Mouse (Mus musculus): Measurements from ENCODE around the gene Aacs. TPM values are rescaled to one million over a fixed set of nuclear protein-coding genes. Genes with fewer than 3 reads are reported as not detected.
A peak's percentile ranks its signal among the peaks of the same experiment; 100 is the strongest.

Gene Aacs
- polyA plus RNA-seq, 1 experiment from 2014 or later = 36.8 TPM

DNA sequence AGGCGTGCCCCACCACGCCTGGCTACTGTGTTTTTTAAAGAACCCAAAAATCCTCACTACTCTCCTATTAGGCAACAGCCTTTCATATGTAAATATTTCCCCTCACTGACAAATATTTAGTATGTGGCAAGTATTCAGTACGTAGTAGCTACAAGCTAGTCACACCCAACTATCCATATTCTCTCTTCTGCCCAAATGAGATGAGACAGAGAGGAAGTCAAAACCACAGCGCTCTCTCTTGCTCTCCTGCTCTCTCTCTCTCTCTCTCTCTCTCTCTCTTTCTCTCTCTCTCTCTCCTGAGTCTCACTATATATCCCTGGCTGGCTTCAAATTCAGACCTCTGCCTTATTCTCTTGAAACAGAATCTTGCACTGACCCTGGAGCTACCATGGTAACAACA, 31.1 kb upstream of the Aacs start:
- Histone ChIP-seq H3K9ac (no peak overlapping the region), H3K4me3 (no peak overlapping the region), H3K4me1 (peaks cover 12% of the 10 kb centered on the region), H3K27me3 (no peaks in the 10 kb centered on the region), H3K9me3 (no peaks in the 10 kb centered on the region), H3K4me2 (no peak overlapping the region), H3K36me3 (no peaks in the 10 kb centered on the region), H3K27ac (no peak overlapping the region)
- no peak for ATAC-seq (ENCODE audit: borderline replicate concordance, extremely low read depth, low FRiP score, low TSS enrichment)
- WGBS = 88% methylated on average over 4 of the region's 4 CpGs

DNA sequence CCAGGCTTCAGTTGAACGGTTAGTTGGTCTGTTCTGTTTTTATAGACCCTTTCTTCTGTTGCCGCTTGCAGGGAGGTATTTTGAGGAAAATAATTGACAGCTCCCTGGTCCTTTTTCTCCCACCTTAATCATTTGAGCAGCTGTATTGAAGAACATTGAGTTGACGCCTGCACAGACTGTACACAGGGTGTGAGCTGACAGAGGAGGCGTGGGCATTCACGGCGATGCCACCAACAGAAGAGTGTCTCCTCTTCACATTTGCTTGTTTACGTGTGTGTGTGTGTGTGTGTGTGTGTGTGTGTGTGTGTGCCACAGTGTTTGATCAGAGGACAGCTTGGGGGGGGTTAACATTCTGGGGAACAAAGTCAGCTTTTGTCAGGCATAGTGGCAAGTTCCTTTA, 29.3 kb upstream of the Aacs start:
- no peak overlapping the region for H3K4me2 ChIP-seq
- WGBS = 84% methylated on average over 7 of the region's 7 CpGs
- H3K9me3 ChIP-seq = no peaks in the 10 kb centered on the region
- H3K27ac ChIP-seq = no peak overlapping the region
- H3K27me3 ChIP-seq = no peaks in the 10 kb centered on the region
- no peaks in the 10 kb centered on the region for H3K36me3 ChIP-seq
- no peak overlapping the region for H3K9ac ChIP-seq
- H3K4me3 ChIP-seq = no peak overlapping the region
- H3K4me1 ChIP-seq = peaks cover 8% of the 10 kb centered on the region
- no peak for ATAC-seq (ENCODE audit: borderline replicate concordance, extremely low read depth, low FRiP score, low TSS enrichment)

DNA sequence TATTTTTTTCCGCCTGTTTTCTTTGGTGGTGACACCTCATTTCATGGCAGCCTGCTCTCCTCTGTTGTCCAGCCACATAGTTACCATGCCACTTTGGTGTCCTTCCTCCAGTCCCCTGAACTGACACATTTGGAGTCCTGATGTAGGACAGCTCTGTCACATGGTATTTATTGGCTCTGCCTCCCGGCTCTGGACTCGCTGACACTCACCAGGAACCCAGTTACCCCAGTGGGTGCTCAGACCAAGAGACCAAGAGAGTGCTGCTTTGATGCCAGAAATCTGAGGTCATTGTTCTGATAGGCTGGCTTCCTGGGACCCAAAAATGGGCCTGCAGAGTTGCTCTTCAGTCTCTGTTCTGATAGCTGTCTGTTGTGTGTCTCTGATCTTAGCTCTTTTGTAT, 27.6 kb upstream of the Aacs start:
- no peaks in the 10 kb centered on the region; the same call in 1 of the 2 replicates for H3K4me1 ChIP-seq
- 78% methylated on average over 3 of the region's 3 CpGs for WGBS
- no peak overlapping the region for H3K4me2 ChIP-seq
- 0 out of 2 replicates have a peak, but pooled peaks cover 14% of the 10 kb centered on the region for H3K36me3 ChIP-seq
- H3K4me3 ChIP-seq = no peak overlapping the region
- ATAC-seq (ENCODE audit: borderline replicate concordance, extremely low read depth, low FRiP score, low TSS enrichment) = no peak
- H3K9ac ChIP-seq = no peak overlapping the region
- no peak overlapping the region for H3K27ac ChIP-seq
- no peaks in the 10 kb centered on the region for H3K9me3 ChIP-seq
- no peaks in the 10 kb centered on the region for H3K27me3 ChIP-seq

DNA sequence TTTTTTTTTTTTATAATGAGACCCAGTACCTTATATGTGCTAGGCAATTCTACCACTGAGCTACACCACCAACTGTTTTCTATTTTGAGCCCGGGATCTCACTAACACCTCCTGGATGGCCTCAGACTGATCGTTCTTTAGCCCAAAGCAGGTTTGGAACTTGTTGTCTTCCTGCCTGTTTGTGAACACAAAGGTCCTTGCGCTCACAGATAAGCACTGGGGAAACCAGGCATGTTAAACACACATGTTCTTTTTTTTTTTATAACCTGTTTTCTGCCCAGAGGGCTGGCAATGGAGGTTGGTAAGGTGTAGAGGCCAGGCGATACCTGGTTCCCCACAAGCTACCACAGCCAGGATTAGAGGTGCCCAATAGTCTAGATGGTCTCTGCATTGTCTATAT, 27.0 kb upstream of the Aacs start:
- Histone ChIP-seq H3K27ac (no peak overlapping the region), H3K9ac (no peak overlapping the region), H3K27me3 (no peaks in the 10 kb centered on the region), H3K4me3 (no peak overlapping the region), H3K4me2 (no peak overlapping the region), H3K9me3 (no peaks in the 10 kb centered on the region), H3K4me1 (no peaks in the 10 kb centered on the region; the same call in 1 of the 2 replicates), H3K36me3 (0 out of 2 replicates have a peak, but pooled peaks cover 14% of the 10 kb centered on the region)
- WGBS = 90% methylated on average over 4 of the region's 4 CpGs
- ATAC-seq (ENCODE audit: borderline replicate concordance, extremely low read depth, low FRiP score, low TSS enrichment) = no peak

GRCm38 (mm10) chr5:125449306-125449705, 26.3 kb upstream of the Aacs start:
- Histone ChIP-seq H3K4me3 (no peak overlapping the region), H3K9me3 (no peaks in the 10 kb centered on the region), H3K4me2 (no peak overlapping the region), H3K27me3 (no peaks in the 10 kb centered on the region), H3K9ac (no peak overlapping the region), H3K27ac (no peak overlapping the region), H3K4me1 (no peaks in the 10 kb centered on the region), H3K36me3 (peaks cover 16% of the 10 kb centered on the region; the same call in 1 of the 2 replicates)
- 75% methylated on average over 5 of the region's 5 CpGs for WGBS
- ATAC-seq (ENCODE audit: borderline replicate concordance, extremely low read depth, low FRiP score, low TSS enrichment) = no peak

DNA sequence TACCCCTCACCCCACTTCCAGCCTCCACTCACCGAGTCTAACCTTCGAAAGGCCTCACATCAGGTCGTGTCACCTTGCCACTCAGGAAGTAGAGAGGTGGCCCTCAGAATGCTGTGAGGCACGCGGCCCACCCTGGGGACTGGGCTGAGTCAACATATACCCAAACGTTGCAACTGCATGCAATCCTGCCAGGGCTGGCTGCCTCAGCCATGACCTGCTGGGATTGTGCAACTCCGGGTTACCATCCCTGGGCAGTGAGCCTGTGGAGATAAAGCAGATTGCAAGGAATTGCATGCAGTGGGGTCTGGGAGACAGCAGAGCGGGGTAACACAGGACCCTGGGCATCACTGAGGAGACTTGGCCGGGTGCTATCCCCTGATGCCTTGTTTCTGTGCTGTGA, 23.0 kb upstream of the Aacs start:
- 86% methylated on average over 9 of the region's 9 CpGs for WGBS
- no peak overlapping the region for H3K4me2 ChIP-seq
- ATAC-seq (ENCODE audit: borderline replicate concordance, extremely low read depth, low FRiP score, low TSS enrichment) = no peak
- H3K27ac ChIP-seq = no peak overlapping the region
- H3K27me3 ChIP-seq = no peaks in the 10 kb centered on the region
- H3K9me3 ChIP-seq = no peaks in the 10 kb centered on the region
- H3K36me3 ChIP-seq = peaks cover 33% of the 10 kb centered on the region
- H3K4me1 ChIP-seq = no peaks in the 10 kb centered on the region
- no peak overlapping the region for H3K9ac ChIP-seq
- no peak overlapping the region for H3K4me3 ChIP-seq

DNA sequence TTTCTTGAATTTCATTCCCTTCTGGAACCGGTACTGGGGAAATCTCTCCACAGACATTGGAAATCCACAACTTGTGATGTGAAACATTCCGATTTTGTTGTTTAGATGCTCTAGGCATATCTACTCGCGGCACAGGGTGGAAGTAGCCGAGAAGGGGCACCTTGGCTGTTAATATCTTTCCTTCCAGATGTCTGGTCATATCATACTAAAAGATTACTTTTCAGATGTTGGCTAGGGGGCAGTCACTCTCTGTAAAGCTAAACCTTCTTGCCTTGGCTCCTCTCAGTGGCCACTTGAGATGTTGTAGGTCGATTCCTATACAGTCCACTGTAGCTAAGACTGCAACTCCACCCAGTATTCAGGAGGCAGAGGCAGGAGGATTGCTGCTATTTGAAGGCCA, 19.5 kb upstream of the Aacs start:
- no peak for ATAC-seq (ENCODE audit: borderline replicate concordance, extremely low read depth, low FRiP score, low TSS enrichment)
- Histone ChIP-seq H3K9ac (no peak overlapping the region), H3K27ac (no peak overlapping the region), H3K9me3 (no peaks in the 10 kb centered on the region), H3K27me3 (no peaks in the 10 kb centered on the region), H3K4me1 (no peaks in the 10 kb centered on the region), H3K4me2 (no peak overlapping the region), H3K36me3 (peaks cover 33% of the 10 kb centered on the region), H3K4me3 (no peak overlapping the region)
- WGBS = 89% methylated on average over 6 of the region's 6 CpGs

DNA sequence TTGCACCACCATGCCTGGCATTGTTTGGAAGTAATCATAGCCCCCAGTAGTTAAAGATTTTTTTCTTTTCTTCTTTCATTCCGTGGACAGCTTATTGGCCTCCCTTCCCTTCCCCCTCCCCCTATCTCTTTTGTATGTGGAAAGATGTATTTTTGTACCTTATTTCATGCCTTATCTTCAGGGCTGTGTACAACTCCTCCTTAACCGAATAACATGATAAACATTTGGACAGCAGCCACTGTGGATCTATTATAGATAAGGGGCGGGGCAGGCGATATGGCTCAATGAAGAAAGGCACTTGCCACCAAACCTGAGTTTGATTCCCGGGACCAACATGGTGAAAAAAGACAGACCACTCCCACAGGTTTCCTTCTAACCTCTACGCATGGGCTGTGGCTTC, 18.1 kb upstream of the Aacs start:
- Histone ChIP-seq H3K4me1 (no peaks in the 10 kb centered on the region), H3K36me3 (peaks cover 23% of the 10 kb centered on the region), H3K27ac (no peak overlapping the region), H3K27me3 (no peaks in the 10 kb centered on the region), H3K9me3 (no peaks in the 10 kb centered on the region), H3K4me2 (no peak overlapping the region), H3K9ac (no peak overlapping the region), H3K4me3 (no peak overlapping the region)
- no peak for ATAC-seq (ENCODE audit: borderline replicate concordance, extremely low read depth, low FRiP score, low TSS enrichment)
- 86% methylated on average over 6 of the region's 6 CpGs for WGBS

GRCm38 (mm10) chr5:125460574-125460973, 15.0 kb upstream of the Aacs start:
- H3K27me3 ChIP-seq = no peaks in the 10 kb centered on the region
- no peak overlapping the region for H3K9ac ChIP-seq
- H3K27ac ChIP-seq = no peak overlapping the region
- H3K4me1 ChIP-seq = peaks cover 6% of the 10 kb centered on the region
- no peaks in the 10 kb centered on the region for H3K9me3 ChIP-seq
- peaks cover 6% of the 10 kb centered on the region; the same call in 1 of the 2 replicates for H3K36me3 ChIP-seq
- H3K4me3 ChIP-seq = no peak overlapping the region
- WGBS = 65% methylated on average over 3 of the region's 3 CpGs
- no peak for ATAC-seq (ENCODE audit: borderline replicate concordance, extremely low read depth, low FRiP score, low TSS enrichment)
- no peak overlapping the region for H3K4me2 ChIP-seq

- no peak for ATAC-seq (ENCODE audit: borderline replicate concordance, extremely low read depth, low FRiP score, low TSS enrichment)
- Histone ChIP-seq H3K4me1 (peaks cover 6% of the 10 kb centered on the region), H3K36me3 (no peaks in the 10 kb centered on the region), H3K27me3 (no peaks in the 10 kb centered on the region), H3K9me3 (no peaks in the 10 kb centered on the region), H3K9ac (no peak overlapping the region), H3K27ac (no peak overlapping the region), H3K4me2 (no peak overlapping the region), H3K4me3 (no peak overlapping the region)
- 54% methylated on average over 10 of the region's 10 CpGs for WGBS
Observed at GRCm38 (mm10) chr5:125461868-125462445, 13.7 kb upstream of the Aacs start.

DNA sequence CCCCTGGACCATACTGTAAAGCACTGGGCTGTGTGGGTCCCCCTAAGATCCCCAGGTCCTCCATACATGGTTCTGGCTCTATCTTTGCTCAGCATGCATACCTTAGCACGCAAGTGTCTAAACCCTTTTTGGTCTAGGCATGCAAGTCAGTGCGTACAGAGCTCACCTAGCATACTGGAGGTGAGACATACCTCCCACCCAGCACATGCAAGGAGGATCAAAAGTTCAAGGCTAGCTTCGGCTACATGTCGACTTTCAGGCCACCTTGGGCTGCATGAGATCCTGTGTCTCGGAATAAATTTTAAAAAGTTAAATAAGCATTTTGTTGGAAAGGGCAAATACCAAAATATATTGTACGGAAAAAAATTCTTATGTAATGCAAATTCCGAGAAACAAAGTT, 10.4 kb upstream of the Aacs start:
- no peaks in the 10 kb centered on the region for H3K27me3 ChIP-seq
- peak overlapping the region; percentile 35 for H3K4me3 ChIP-seq
- WGBS = 31% methylated on average over 7 of the region's 7 CpGs
- no peaks in the 10 kb centered on the region for H3K36me3 ChIP-seq
- no peaks in the 10 kb centered on the region for H3K9me3 ChIP-seq
- no peak overlapping the region for H3K27ac ChIP-seq
- peak overlapping the region; percentile 54 for H3K4me2 ChIP-seq
- peaks cover 6% of the 10 kb centered on the region for H3K4me1 ChIP-seq
- ATAC-seq (ENCODE audit: borderline replicate concordance, extremely low read depth, low FRiP score, low TSS enrichment) = 0 out of 2 replicates have a peak, but pooled peaks have one; percentile 9
- no peak overlapping the region for H3K9ac ChIP-seq

- no peaks in the 10 kb centered on the region for H3K36me3 ChIP-seq
- H3K27me3 ChIP-seq = no peaks in the 10 kb centered on the region
- H3K4me2 ChIP-seq = peak overlapping the region; percentile 54
- H3K4me3 ChIP-seq = peak overlapping the region; percentile 35
- 0% methylated on average over 25 of the region's 25 CpGs for WGBS
- peak overlapping the region; percentile 12; the same call in 1 of the 2 replicates for H3K9ac ChIP-seq
- no peak overlapping the region for H3K27ac ChIP-seq
- H3K4me1 ChIP-seq = peaks cover 6% of the 10 kb centered on the region
- peak; percentile 100 for ATAC-seq (ENCODE audit: borderline replicate concordance, extremely low read depth, low FRiP score, low TSS enrichment)
- H3K9me3 ChIP-seq = no peaks in the 10 kb centered on the region
Observed at GRCm38 (mm10) chr5:125465701-125466106, 9.9 kb upstream of the Aacs start.

DNA sequence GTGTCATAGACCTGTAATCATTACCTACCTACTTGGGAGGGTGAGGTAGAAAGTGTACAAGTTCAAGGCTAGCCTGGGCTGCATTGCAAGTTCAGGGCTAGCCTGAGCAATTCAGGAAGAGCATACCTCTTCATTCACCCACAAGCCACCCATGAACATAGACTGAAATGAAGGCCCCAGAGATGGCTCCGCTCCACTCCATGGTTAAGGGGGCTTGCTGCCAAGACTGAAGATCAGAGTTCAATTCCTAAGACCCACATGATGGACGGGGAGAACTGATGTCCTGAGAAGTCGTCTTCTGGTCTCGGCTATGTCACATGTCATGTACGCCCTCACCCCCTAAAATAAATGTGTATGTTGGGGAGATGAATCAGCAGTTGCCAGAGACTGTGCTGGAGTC, 9.1 kb upstream of the Aacs start:
- Histone ChIP-seq H3K9me3 (no peaks in the 10 kb centered on the region), H3K9ac (no peak overlapping the region), H3K27ac (no peak overlapping the region), H3K4me2 (0 out of 2 replicates have a peak overlapping the region, but pooled peaks have one; percentile 54), H3K36me3 (no peaks in the 10 kb centered on the region), H3K4me1 (peaks cover 6% of the 10 kb centered on the region), H3K4me3 (no peak overlapping the region), H3K27me3 (no peaks in the 10 kb centered on the region)
- no peak for ATAC-seq (ENCODE audit: borderline replicate concordance, extremely low read depth, low FRiP score, low TSS enrichment)
- WGBS = 69% methylated on average over 5 of the region's 5 CpGs

Measured in lung, embryonic 15.5 days (tissue).